Mouse (Mus musculus) embryo, embryonic 10 days (tissue): ENCODE measurements around the gene Syn3.

ENCODE experiments used
- DNase-seq: peaks from one replicate; pipeline ENCODE4 v3.0.0-alpha.2; 2015; ENCODE audit warnings: low spot score

Syn3 gene

GRCm38 (mm10) chr10:86307235-86307634, 191.5 kb downstream of the Syn3 start:
- DNase-seq = no peak

GRCm38 (mm10) chr10:86304583-86304982, 194.1 kb downstream of the Syn3 start:
- DNase-seq = peak; percentile 42

- no peak for DNase-seq
Measured at GRCm38 (mm10) chr10:86303495-86303876, 195.2 kb downstream of the Syn3 start.

- peak; percentile 83 for DNase-seq
Measured at GRCm38 (mm10) chr10:86302761-86303494, 195.8 kb downstream of the Syn3 start.

- DNase-seq = no peak
Measured at GRCm38 (mm10) chr10:86302318-86302648, 196.4 kb downstream of the Syn3 start.

DNA sequence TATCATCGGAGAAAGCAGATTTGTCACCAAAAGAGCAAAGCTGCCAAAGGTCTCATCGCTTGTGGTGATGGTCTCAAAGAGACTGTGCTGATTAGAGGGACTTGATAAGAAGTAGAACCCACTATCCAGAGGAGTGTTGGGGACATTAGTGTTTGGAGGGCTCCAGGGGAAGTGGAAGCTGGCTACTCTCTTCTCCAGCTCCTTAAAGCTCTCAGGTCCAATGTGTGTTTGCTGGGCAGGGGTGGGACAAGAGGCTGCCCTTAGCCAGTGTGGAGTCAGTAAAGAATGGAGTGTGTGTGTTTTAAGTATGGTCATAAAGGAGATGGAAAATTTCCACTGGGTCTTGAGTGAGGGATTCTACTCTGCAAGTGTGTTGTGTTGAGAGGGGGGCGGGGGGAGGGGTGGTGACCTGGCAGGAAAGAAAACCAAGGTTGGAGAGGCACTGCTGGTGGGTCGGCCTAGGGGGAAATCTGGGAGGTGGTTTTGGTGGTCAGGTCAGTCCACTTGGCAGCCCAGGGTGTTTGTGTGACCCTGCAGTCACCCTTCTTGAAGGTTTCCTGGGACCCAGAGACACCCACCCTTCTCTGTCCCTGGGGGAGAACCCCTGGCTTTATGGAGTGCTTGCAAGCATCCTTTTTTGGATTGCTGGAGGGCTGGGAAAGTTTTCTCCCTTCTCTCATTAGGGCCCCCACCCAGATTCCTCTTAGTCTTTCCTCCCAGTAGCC, 196.9 kb downstream of the Syn3 start:
- DNase-seq = no peak

DNA sequence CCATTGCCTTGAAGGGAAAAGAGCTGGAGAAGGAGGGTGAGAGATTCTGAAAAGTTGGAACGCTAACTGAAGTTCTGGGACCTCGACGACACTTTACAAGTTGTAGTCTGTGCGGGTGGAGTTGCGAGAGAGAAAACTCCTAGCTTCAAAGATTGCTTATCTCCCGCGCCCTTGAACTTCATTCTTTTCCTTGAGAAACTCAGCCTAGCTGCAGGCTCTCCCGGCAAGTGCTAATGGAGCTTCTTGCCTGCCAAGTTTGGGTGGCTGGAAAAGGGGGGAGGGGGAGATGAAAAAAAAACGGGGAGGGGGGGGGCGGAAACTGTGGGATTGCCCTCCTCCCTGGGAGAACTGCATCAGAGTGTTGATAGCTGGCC, 197.6 kb downstream of the Syn3 start:
- DNase-seq = peak; percentile 30

GRCm38 (mm10) chr10:86300293-86301116, 198.2 kb downstream of the Syn3 start, which contains the start of gene Timp3:
TSS of gene Timp3 (plus strand) at chr10:86300372.
- DNase-seq = peak; percentile 76

DNA sequence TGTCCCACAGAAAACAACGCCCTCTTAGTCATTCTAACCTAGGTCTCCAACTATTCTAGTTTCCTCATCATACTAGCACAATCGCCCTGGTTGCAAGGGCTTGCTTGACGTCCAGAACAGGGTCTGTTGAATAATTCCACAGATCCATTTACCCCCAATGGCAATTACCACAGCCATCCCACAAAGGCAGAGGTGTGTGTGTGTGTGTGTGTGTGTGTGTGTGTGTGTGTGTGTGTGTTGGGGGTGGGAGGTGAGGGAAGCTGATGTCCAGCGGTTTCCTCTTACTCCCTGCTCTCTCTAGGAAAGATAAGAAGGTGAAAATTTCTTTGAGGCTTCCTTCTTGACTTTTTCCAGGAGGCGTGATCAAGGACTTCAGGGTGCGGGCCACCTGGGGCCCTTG, 198.9 kb downstream of the Syn3 start:
- no peak for DNase-seq

- DNase-seq = no peak
Measured at GRCm38 (mm10) chr10:86298326-86298725, 200.4 kb downstream of the Syn3 start.

DNA sequence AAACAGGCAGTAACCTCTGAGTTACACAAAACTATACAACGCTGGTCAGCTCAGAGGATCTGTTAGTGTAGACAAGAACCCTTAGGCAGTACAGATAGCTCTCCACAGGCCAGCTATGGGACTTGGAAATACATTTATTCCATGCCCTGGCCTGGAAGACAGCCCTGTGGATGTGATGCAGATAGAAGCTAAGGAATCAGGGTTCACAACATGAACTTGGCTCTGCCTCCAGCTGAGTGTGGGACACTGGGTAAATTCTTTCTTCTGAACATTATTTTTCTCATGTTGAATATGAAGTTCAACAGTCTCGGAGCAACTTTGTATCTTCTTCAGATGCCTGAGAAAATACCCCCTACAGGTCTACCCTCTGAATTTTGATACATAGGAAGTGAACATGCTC, 201.4 kb downstream of the Syn3 start:
- DNase-seq = no peak

DNA sequence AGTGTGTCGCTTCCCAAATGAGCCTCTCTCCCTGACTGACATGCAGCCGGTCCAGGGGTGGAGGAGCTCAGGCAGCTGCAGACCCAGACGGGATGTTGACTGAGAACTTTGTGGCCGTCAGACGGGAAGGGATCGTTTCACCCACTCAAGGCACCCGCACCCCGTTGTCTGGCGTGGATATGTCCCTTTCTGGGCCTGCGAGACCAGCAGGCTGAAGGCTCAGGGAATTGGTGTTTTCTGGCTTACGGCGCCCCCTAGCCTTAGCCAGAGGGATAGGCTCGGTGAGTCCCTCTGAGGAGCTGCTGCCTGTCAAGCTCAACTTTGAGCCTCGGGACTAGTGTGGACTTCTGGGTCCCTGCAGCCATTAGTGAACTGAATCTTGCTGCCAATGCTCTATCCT, 202.6 kb downstream of the Syn3 start:
- peak; percentile 85 for DNase-seq

DNA sequence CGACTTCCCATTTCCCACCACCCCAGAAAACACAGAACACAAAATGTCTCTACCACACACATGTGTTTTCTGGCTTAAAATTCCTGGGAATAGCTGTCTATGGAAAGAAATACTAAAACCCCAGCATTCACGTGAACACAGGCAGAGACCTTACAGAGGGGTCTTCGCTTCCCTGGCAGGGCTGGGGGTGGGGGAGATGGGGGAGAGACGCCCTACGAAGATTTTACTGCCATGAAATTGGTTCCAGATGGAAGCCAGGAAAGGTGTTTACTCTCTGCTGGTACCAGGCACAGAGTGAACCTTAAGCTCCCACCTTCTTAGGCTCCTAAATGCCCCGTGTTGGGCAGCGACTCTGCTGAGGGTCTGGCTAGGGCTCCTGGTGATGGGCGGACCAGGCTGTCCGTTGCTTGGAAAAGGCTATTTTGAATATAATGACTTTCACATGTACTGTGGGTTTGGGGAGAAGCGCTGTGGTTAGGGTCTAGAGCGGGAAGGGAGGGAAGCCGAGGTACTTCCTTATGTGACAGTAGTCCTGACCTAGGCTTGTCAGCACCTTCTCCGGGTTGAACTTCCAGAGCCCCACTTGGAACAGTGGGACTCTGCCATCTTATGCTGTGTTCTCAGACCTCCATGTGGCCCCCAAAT, 203.1 kb downstream of the Syn3 start:
- peak; percentile 53 for DNase-seq

DNA sequence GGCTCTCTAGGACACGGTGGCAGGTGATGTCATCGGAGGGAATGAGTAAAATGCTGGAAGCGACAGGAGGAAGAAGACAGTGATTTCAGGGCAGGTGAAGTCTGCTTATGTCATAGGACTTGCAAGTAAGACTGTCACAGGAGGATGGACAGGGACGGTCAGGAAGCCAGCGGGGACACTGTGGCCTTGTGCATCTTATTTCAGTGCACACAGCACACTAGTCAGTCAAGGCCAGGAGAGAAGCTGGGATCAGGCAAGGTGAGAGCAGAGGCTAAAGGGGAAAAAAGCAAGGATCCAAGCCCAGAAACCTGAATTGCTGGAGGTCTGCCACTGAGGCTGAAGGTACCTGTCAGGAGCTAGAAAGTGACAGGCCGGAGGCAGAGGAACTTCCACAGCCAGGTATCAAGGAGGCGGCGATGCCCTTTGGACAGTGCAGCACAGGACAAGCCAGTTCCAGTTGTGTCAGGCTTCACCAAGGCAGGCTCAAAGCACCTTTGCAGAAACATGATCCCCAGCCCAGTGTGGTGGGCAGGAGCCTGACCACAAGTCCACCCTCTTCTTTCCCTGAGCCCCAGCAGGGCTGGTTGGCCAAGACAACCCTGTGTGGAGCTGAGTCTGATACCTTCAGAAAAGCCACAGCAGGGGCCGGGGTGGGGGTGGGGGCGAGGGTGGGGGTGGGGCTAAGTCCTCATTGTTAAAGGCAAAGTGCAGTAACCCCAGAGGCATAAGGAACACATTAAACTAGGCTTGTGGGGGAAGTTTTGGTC, 203.9 kb downstream of the Syn3 start:
- peak; percentile 42 for DNase-seq

DNA sequence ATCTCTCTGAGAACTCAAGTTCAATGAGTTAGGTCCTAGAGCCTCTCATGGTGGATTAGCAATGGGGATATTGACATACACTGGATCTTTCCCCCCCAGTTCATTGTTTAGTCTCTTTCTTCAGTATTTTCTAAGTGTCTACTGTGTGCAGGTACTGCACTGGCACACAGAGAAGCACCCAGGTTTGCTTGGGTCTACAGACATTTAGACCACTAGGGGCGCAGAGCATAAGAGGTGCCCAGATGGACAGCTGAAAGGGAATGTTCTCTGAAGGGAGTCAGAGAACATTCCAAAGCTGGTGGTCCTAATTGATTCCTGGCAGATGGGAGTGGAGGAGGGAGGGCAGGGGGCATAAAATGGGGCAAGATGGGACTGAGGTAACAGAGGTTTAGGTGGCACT, 204.8 kb downstream of the Syn3 start:
- no peak for DNase-seq

GRCm38 (mm10) chr10:86290109-86290771, 208.5 kb downstream of the Syn3 start:
- no peak for DNase-seq

DNA sequence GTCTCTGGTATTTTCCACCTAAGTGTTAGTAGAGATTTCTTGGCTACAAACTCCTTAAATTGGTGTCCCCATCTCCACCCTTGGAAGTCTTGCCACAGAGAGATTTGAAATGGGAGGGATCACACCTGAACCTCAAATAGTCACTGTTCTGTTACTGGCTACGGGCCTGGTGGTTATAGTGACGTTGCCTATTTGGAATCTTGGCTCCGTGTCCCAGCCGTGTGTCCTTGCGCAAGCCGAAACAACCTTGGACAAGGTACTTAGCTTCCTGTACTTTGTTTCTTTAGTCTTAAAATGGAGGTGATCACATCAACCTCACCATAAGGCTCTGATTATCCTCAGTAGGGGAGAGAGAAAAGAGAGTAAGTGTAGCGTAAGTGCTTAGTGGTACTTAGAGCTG, 212.2 kb downstream of the Syn3 start:
- DNase-seq = no peak

- no peak for DNase-seq
Measured at GRCm38 (mm10) chr10:86281238-86281637, 217.5 kb downstream of the Syn3 start.

DNA sequence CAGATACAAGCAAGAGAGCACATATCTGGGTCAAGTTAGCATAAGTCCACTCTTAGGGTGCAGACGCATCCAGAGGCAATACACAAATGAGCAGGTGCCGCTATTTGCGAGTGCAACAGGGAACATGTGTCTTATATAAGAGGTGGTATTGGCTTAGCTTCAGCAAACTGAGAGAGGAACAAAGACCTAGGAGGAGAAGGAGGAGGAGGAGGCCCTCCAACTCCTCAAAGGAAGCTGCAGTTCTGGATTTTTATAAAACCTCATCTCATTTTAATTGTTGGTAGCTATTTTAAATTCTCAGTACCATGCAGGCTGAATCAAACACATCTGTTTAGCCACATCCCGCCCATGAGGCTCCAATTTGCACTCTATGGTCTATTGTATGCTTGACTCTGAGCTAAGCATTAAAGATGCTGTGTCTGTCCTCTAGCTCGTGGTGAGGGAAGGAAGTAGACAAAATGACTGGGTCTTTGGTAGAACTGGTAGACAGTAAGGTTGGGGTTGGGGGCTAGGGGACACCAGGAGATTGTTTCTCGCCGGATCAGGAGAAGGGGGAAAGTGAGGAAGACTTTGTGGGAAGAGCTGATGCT, 219.0 kb downstream of the Syn3 start:
- DNase-seq = no peak

DNA sequence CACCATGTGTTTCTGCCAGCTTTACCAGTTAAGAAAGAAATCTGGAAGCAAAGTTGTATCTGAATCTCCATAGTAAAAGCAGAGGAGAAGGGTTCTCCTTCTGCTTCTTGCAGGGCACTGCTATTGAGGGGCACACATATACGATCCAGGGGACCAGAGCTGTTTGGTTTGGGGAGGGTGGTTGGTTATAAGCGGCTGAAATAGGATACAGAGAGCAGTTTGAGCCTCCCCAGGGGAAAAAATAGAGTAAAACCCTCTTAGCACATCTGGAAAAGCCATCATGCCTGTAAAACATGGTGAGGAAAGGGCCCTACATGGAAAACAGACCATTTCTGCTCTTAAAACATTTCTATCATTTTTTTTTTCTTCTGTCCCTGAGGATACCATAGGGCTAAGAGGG, 220.2 kb downstream of the Syn3 start:
- no peak for DNase-seq

DNA sequence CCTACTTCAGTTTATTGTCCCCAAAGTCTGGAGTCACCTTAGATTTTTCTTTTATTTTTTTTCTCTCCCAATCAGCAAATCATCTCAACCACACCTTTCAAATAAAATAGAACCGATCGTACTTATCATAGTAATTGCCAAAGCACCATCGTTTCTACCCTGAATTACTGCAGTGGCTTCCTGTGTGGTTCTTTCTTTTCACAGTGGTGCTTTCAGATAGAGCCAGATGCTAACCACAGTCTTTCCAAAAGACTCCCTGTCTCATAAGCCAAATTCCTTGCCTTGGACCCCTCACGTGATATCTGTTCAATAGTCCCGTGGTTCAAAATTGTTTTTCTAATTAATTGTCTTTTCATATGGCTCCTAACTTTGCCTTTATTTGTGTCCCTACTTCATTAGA, 221.4 kb downstream of the Syn3 start:
- DNase-seq = no peak
